Mouse (Mus musculus) kidney, postnatal 0 days (tissue): ENCODE measurements around the gene Gm42878. TPM values are rescaled to one million over a fixed set of nuclear protein-coding genes. Genes with fewer than 3 reads are reported as not detected.
"Not testable (repeated sequence)": the region's sequence is repeated elsewhere in the genome, so short reads cannot be mapped to it uniquely, and the experiment has no call there.

Experiments used
- ATAC-seq: fragments of 200-750 bp; cut with Nextera tagmentation; replicated peaks from 2 replicates; pipeline ENCODE4 v1.8.0; 2017; ENCODE audit warnings: low read depth, moderate number of reproducible peaks, moderate TSS enrichment, moderate library complexity; ENCODE audit not compliant: low FRiP score
- DNase-seq: peaks from one replicate; pipeline ENCODE4 v3.0.0-alpha.2; 2016; ENCODE audit warnings: low spot score
- H3K27ac ChIP-seq: fragments of 300-500 bp; sonication (generic); 2 replicates; pipeline ENCODE4 v1.5.1; 2014; ENCODE audit warnings: mild to moderate bottlenecking
- H3K27me3 ChIP-seq: fragments of 300-500 bp; sonication (generic); 2 replicates; pipeline ENCODE4 v1.6.1; 2014; ENCODE audit warnings: low read length, mixed read lengths; ENCODE audit not compliant: insufficient read depth
- H3K36me3 ChIP-seq: fragments of 300-500 bp; sonication (generic); 2 replicates; pipeline ENCODE4 v1.6.1; 2014; ENCODE audit warnings: low read length, mixed read lengths; ENCODE audit not compliant: insufficient read depth
- H3K4me1 ChIP-seq: fragments of 300-500 bp; sonication (generic); replicated peaks from 2 replicates; pipeline ENCODE4 v1.6.1; 2014; ENCODE audit warnings: antibody characterized with exemption, low read length, mixed read lengths; ENCODE audit not compliant: insufficient read depth
- H3K4me2 ChIP-seq: fragments of 300-500 bp; sonication (generic); 2 replicates; pipeline ENCODE4 v1.6.1; 2014; ENCODE audit warnings: mild to moderate bottlenecking, low read length, moderate library complexity, mixed read lengths
- H3K4me3 ChIP-seq: fragments of 300-500 bp; sonication (generic); replicated peaks from 2 replicates; pipeline ENCODE4 v1.5.1; 2014; ENCODE audit warnings: low read depth, low read length
- H3K9ac ChIP-seq: fragments of 300-500 bp; sonication (generic); 2 replicates; pipeline ENCODE4 v1.6.1; 2014; ENCODE audit warnings: low read depth, low read length
- H3K9me3 ChIP-seq: fragments of 300-500 bp; sonication (generic); replicated peaks from 2 replicates; pipeline ENCODE4 v1.6.1; 2016; ENCODE audit warnings: low read length, inconsistent platforms, mixed read lengths
- CTCF ChIP-seq: IDR thresholded peaks from 2 replicates; pipeline ENCODE4 v1.5.1; 2016; ENCODE audit warnings: antibody characterized with exemption, low read depth, mild to moderate bottlenecking, moderate library complexity
- WGBS: fragments of 180-500 bp; shearing (Covaris S2); extraction: QIAGEN DNeasy Blood & Tissue Kit; methylation state at CpG from one replicate; pipeline ENCODE4 v1.1.7; 2014; 5-methylcytosine and 5-hydroxymethylcytosine counted together
- polyA plus RNA-seq: library from polyadenylated mRNA; unstranded; fragments of >200 nt; fragmentation: Nextera tagmentation; extraction: Ambion mirVana; gene quantifications from 2 replicates; pipeline ENCODE4 v1.2.1, GENCODE M21; 2015

The Gm42878 gene
- polyA plus RNA-seq, 1 experiment from 2014 or later, result 0.32 TPM

GRCm38 (mm10) chr5:121510009-121510408 is 35.3 kb downstream of the Gm42878 start:
- no peak for DNase-seq
- no peak for ATAC-seq

GRCm38 (mm10) chr5:121506846-121507245 is 38.4 kb downstream of the Gm42878 start:
- no peaks in the 10 kb centered on the region for H3K27me3 ChIP-seq
- no peaks in the 10 kb centered on the region for H3K4me1 ChIP-seq
- ATAC-seq (no peak), DNase-seq (no peak)
- H3K9me3 ChIP-seq, result no peaks in the 10 kb centered on the region
- H3K4me3 ChIP-seq, result no peak overlapping the region
- no peak overlapping the region for H3K9ac ChIP-seq
- no peak overlapping the region for H3K27ac ChIP-seq
- H3K4me2 ChIP-seq, result no peak overlapping the region
- TF ChIP-seq CTCF, result no peak
- WGBS, result 81% methylated on average over 1 of the region's 1 CpGs
- H3K36me3 ChIP-seq, result no peaks in the 10 kb centered on the region

More at GRCm38 (mm10) chr5:121510009-121510408, 35.3 kb downstream of the Gm42878 start:
- Histone ChIP-seq H3K27ac (no peak overlapping the region), H3K4me3 (no peak overlapping the region), H3K27me3 (no peaks in the 10 kb centered on the region), H3K4me2 (no peak overlapping the region), H3K4me1 (no peaks in the 10 kb centered on the region), H3K9ac (no peak overlapping the region), H3K9me3 (no peaks in the 10 kb centered on the region), H3K36me3 (no peaks in the 10 kb centered on the region)
- WGBS, result 76% methylated on average over 7 of the region's 7 CpGs
- no peak for TF ChIP-seq CTCF

- Histone ChIP-seq H3K4me1 (no peaks in the 10 kb centered on the region), H3K27ac (no peak within 1 kb of the TSS), H3K4me2 (no peak within 1 kb of the TSS), H3K36me3 (no peaks in the 10 kb centered on the region), H3K4me3 (no peak within 1 kb of the TSS), H3K9me3 (no peaks in the 10 kb centered on the region), H3K9ac (no peak within 1 kb of the TSS), H3K27me3 (no peaks in the 10 kb centered on the region)
- DNase-seq (no peak), ATAC-seq (no peak)
- TF ChIP-seq CTCF, result no peak
- WGBS, result 88% methylated on average over 3 of the region's 3 CpGs
Measured at GRCm38 (mm10) chr5:121503231-121503630, 42.1 kb downstream of the Gm42878 start, which contains the start of gene Adam1b. Gene Adam1b, minus strand, starts transcription at chr5:121503435.

GRCm38 (mm10) chr5:121501424-121501996 is 43.8 kb downstream of the Gm42878 start:
- not testable (repeated sequence) for H3K36me3 ChIP-seq, ATAC-seq, H3K9me3 ChIP-seq, DNase-seq, H3K4me3 ChIP-seq, H3K4me2 ChIP-seq, H3K4me1 ChIP-seq, H3K9ac ChIP-seq, H3K27me3 ChIP-seq, H3K27ac ChIP-seq
- 71% methylated on average over 11 of the region's 17 CpGs for WGBS

- Histone ChIP-seq H3K4me3 (no peak overlapping the region), H3K27me3 (no peaks in the 10 kb centered on the region), H3K27ac (no peak overlapping the region), H3K4me2 (no peak overlapping the region), H3K9me3 (no peaks in the 10 kb centered on the region), H3K4me1 (no peaks in the 10 kb centered on the region), H3K9ac (no peak overlapping the region), H3K36me3 (no peaks in the 10 kb centered on the region)
- 53% methylated on average over 7 of the region's 7 CpGs for WGBS
- DNase-seq, result no peak
- ATAC-seq, result no peak
- TF ChIP-seq CTCF, result no peak
Measured at GRCm38 (mm10) chr5:121500719-121501118, 44.6 kb downstream of the Gm42878 start.

GRCm38 (mm10) chr5:121493305-121493704 is 52.0 kb downstream of the Gm42878 start:
- Histone ChIP-seq H3K4me3 (no peak overlapping the region), H3K27ac (no peak overlapping the region), H3K9me3 (no peaks in the 10 kb centered on the region), H3K4me2 (no peak overlapping the region), H3K4me1 (no peaks in the 10 kb centered on the region), H3K27me3 (no peaks in the 10 kb centered on the region), H3K36me3 (no peaks in the 10 kb centered on the region), H3K9ac (no peak overlapping the region)
- WGBS, result 69% methylated on average over 8 of the region's 8 CpGs
- no peak for DNase-seq
- no peak for ATAC-seq
- no peak for TF ChIP-seq CTCF

GRCm38 (mm10) chr5:121484801-121485200 is 60.5 kb downstream of the Gm42878 start:
- WGBS, result 80% methylated on average over 5 of the region's 5 CpGs

More at GRCm38 (mm10) chr5:121484801-121485200, 60.5 kb downstream of the Gm42878 start:
- Histone ChIP-seq H3K4me1 (no peaks in the 10 kb centered on the region), H3K27me3 (no peaks in the 10 kb centered on the region), H3K9ac (no peak overlapping the region), H3K27ac (no peak overlapping the region), H3K9me3 (no peaks in the 10 kb centered on the region), H3K4me2 (no peak overlapping the region), H3K4me3 (no peak overlapping the region), H3K36me3 (no peaks in the 10 kb centered on the region)
- ATAC-seq, result no peak
- TF ChIP-seq CTCF, result no peak
- DNase-seq, result no peak
